Mouse (Mus musculus): ENCODE results near the gene Slirp. TPM values are rescaled to one million over a fixed set of nuclear protein-coding genes. Genes with fewer than 3 reads are reported as not detected.
"Not testable (repeated sequence)": the region's sequence is repeated elsewhere in the genome, so short reads cannot be mapped to it uniquely, and the experiment has no call there.

Gene Slirp
- polyA plus RNA-seq, 3 experiments from 2014 or later = 83.7 to 126 (median 118) TPM

DNA sequence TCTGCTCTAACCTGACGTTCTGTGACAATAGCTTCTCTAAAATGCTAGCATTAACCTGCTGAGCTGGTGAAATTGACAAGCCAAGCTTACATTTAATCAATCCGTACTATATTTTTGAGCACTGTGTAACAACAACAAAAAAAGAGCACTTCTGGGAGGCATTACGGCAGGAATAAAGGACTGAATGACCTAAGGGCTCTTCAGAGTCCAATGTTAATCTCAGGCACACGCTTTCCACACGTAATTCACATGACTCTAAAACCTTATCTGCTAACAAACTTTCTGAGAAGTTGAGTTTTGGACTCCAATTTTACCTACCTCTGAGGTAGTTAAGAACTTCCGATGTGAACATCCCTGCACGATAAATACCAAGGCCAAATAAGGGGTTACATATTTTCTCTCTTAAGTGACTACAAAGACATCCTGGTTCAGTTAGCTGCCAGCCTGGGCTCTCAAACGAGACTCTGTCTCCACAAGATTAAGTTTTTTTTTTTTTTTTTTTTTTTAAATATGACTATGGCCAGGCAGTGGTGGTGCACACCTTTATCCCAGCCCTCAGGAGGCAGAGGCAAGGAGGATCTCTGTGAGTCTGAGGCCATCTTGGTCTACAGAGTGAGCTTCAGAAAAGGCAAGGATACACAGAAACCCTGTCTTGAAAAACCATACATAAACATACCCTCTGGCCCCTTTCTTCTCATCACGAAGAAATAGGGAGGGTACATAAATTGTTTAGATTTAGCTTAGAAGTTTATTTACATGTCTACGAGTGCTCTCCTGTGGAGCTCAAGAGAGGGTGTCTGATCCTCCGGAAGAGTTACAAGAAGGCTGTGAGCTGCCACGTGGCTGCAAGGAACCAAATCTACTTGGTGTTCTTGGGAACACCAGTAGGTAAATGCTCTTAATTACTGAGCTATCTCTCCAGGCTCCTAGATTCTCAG, 1.2 kb upstream of the Slirp start:
- no peak for ATAC-seq

GRCm38 (mm10) chr12:87443115-87443699, 489 bp upstream of the Slirp start:
- ATAC-seq = peak; percentile 55

- no peak for ATAC-seq
Observed at GRCm38 (mm10) chr12:87444211-87444610, 515 bp downstream of the Slirp start.

DNA sequence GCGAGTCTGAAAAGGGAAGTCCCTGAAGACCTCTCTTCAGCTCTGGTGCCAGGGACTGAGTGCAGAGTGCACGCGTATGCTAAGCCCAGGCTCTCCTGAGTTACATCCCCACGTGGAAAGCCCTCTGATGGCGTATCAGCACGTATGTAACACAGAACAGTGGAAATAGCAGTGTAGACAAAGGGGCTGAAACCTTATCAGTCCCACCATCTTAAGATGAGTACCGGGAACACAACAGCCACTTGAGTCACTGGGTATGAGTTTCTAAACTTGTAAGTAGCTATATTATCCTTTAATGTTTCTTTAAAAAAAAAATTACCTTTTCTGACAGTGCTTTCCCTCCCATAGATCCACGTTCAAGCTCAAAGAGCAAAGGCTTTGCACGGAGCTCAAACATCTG, 5.8 kb downstream of the Slirp start:
- ATAC-seq = no peak

- ATAC-seq = no peak
Observed at GRCm38 (mm10) chr12:87464678-87465297, 21.1 kb downstream of the Slirp start.

GRCm38 (mm10) chr12:87470263-87471136, 26.8 kb downstream of the Slirp start:
- no peak for ATAC-seq

DNA sequence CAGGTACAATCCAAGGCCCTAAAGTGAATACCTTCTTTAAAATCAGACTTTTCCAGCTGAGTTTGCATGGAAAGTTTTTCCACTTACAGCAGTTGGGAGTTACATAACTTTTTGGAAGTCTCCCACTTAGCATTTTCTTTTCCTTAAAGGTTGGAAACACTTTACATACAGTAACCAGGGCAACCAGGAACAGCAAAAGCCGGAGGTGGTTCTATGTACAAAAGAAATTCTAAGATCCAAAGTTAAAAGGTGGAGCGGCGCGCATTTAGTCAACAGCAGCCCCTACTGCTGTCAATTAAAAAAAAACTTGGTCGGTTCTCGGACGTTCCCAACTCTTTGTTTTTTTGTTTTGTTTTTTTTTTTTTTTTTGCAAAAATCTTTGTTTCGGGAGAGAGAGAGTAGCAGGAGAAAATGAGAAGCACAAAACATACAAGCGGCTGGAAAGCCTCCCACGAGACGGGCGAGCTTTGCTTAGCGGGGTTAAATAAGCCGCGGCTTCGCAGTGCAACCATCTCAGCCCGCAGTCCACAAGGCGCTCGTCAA, 27.8 kb downstream of the Slirp start:
- ATAC-seq = no peak

DNA sequence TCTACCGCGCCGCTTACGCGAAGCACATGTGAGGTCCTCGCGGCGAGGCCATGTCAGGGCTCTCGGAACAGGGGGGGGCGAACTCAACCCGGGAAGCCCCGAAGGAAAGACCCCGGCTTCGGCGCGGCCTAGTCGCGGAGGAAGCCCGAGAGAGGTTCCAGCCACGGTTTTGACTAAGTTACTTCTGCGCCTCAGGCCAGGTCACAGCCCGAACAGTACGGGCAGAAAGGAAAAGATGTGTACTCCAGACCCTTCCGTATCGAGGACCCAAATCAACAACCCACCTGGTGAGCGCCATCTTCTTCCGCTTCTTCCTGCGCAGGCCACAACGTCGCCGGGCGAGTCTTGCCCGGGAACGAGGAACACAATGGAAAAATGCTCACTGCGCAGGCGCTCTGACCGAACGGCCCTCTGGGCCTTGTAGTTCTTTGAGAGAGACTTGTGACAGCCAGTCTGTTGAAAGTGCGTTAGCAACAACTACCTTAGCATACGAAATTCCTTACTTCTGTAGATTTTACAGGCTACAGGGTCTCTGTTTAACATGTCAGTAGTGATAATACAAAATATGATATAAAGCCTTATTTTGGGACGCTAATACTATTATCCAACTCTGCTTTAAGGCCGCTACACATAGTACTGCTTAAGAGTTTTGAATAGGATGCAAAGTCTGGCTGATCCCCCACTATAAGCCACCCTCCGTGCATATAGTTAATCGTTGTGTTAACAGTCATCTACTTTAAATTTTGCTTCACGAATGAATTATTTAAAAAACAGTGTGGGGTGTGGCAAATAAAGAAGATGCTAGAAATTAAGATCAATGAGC, 28.5 kb downstream of the Slirp start, which contains the start of gene Snw1:
Snw1 (minus strand) TSS at position 311 of the 823 bp plus-strand sequence.
- peak; percentile 95 for ATAC-seq

- no peak for ATAC-seq
Observed at GRCm38 (mm10) chr12:87474756-87475155, 31.1 kb downstream of the Slirp start.

DNA sequence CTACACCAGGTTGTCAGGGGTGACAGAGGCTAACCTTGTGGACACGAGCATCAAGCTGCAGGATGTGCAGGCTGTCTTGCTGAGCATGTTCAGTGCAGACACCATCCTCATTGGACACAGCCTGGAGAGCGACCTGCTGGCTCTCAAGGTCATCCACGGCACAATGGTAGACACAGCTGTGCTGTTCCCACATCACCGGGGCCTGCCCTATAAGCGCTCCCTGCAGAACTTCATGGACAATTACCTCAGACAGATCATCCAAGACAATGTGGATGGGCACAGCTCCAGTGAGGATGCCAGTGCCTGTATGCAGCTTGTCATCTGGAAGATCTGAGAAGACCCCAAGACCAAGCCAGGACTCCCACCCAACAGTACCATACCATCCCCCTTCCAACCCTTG, 38.8 kb downstream of the Slirp start:
- not testable (repeated sequence) for ATAC-seq

- not testable (repeated sequence) for ATAC-seq
Observed at GRCm38 (mm10) chr12:87488683-87489082, 45.0 kb downstream of the Slirp start.

GRCm38 (mm10) chr12:87494421-87494820, 50.7 kb downstream of the Slirp start, which contains the start of gene Gm5788:
Gene Gm5788 (plus strand): TSS chr12:87494721.
- not testable (repeated sequence) for ATAC-seq

Other genes starting within 250 kb of the Slirp start
- 1 to 10 TPM; 1.9 to 4.5 (median 1.9) TPM for gene Samd15, start 244.2 kb upstream of the Slirp start, polyA plus RNA-seq (2017; shearing (Covaris generic))
- 1 to 10 TPM; 3.5 to 4.4 (median 3.5) TPM for gene Tmed8, start 243.4 kb upstream of the Slirp start, polyA plus RNA-seq (2017; shearing (Covaris generic))
- 1 to 10 TPM in 1 of 3 experiments, under 1 TPM in 2; 0.72 to 1.1 (median 0.85) TPM for gene Noxred1, start 205.2 kb upstream of the Slirp start, polyA plus RNA-seq (2017; shearing (Covaris generic))
- 10 to 100 TPM; 31.3 to 41.3 (median 38.9) TPM for gene Vipas39, start 177.6 kb upstream of the Slirp start, polyA plus RNA-seq (2017; shearing (Covaris generic))
- 100 to 1,000 TPM; 117 to 133 (median 126) TPM for gene Ahsa1, start 177.4 kb upstream of the Slirp start, polyA plus RNA-seq (2017; shearing (Covaris generic))
- gene Ism2, start 144.2 kb upstream of the Slirp start, polyA plus RNA-seq (2017; shearing (Covaris generic)) = not detected
- 10 to 100 TPM; 69.9 to 85.2 (median 72.4) TPM for gene Sptlc2, start 55.5 kb upstream of the Slirp start, polyA plus RNA-seq (2017; shearing (Covaris generic))
- gene Alkbh1, start 121 bp downstream of the Slirp start, polyA plus RNA-seq (2017; shearing (Covaris generic)) = 10 to 100 TPM; 44.0 to 72.1 (median 63.5) TPM
- 100 to 1,000 TPM; 207 to 236 (median 223) TPM for gene Snw1, start 28.4 kb downstream of the Slirp start, polyA plus RNA-seq (2017; shearing (Covaris generic))
- gene Gm5788, start 50.8 kb downstream of the Slirp start, polyA plus RNA-seq (2017; shearing (Covaris generic)) = not detected
- not detected for gene Gm8300, start 70.4 kb downstream of the Slirp start, polyA plus RNA-seq (2017; shearing (Covaris generic))
- gene Oog1, start 158.8 kb downstream of the Slirp start, polyA plus RNA-seq (2017; shearing (Covaris generic)) = not detected
- not detected for gene Gm4027, start 175.0 kb downstream of the Slirp start, polyA plus RNA-seq (2017; shearing (Covaris generic))
- gene Gm16381, start 200.7 kb downstream of the Slirp start, polyA plus RNA-seq (2017; shearing (Covaris generic)) = not detected

Measured in inflammation-experienced regulatory T-cells, adult 6 months (primary cell).